Mouse (Mus musculus): ENCODE measurements around the gene Uchl1. TPM values are rescaled to one million over a fixed set of nuclear protein-coding genes. Genes with fewer than 3 reads are reported as not detected.

The Uchl1 gene
- polyA plus RNA-seq, 1 experiment from 2014 or later, result 400 TPM

Other genes with a start within 250 kb of the Uchl1 start
- gene Apbb2, start 57.3 kb upstream of the Uchl1 start, polyA plus RNA-seq (2016; fragmentation: Nextera tagmentation; extraction: Ambion mirVana), result 28.2 and 44.4 TPM in 2 replicates
- gene Limch1, start 69.7 kb downstream of the Uchl1 start, polyA plus RNA-seq (2016; fragmentation: Nextera tagmentation; extraction: Ambion mirVana), result 49.0 and 49.2 TPM in 2 replicates

Measured in hindbrain, embryonic 10.5 days (tissue).